Mouse (Mus musculus) thymus, adult 2 months (tissue): Measurements from ENCODE around the gene Wdhd1. TPM values are rescaled to one million over a fixed set of nuclear protein-coding genes. Genes with fewer than 3 reads are reported as not detected.
A peak's percentile ranks its signal among the peaks of the same experiment; 100 is the strongest.
"Not testable (repeated sequence)": the region's sequence is repeated elsewhere in the genome, so short reads cannot be mapped to it uniquely, and the experiment has no call there.

Source experiments
- DNase-seq: peaks from one replicate; pipeline ENCODE4 v3.0.0; 2021
- H3K27ac ChIP-seq: fragments of 200-500 bp; 2 replicates; pipeline ENCODE4 v1.5.1; 2012; ENCODE audit warnings: low read length, control low read depth; ENCODE audit not compliant: control insufficient read depth, insufficient read depth
- H3K27me3 ChIP-seq: fragments of 200-500 bp; 2 replicates; pipeline ENCODE4 v1.6.1; 2012; ENCODE audit warnings: mild to moderate bottlenecking, low read length, moderate library complexity, mixed read lengths; ENCODE audit not compliant: control insufficient read depth, insufficient read depth
- H3K36me3 ChIP-seq: fragments of 200-500 bp; 2 replicates; pipeline ENCODE4 v1.6.1; 2012; ENCODE audit warnings: mild to moderate bottlenecking, low read length, moderate library complexity; ENCODE audit not compliant: control insufficient read depth, insufficient read depth
- H3K4me1 ChIP-seq: fragments of 200-500 bp; replicated peaks from 2 replicates; pipeline ENCODE4 v1.6.1; 2012; ENCODE audit warnings: low read length; ENCODE audit not compliant: control insufficient read depth, insufficient read depth
- H3K4me3 ChIP-seq: fragments of 200-500 bp; 2 replicates; pipeline ENCODE4 v1.5.1; 2012; ENCODE audit warnings: mild to moderate bottlenecking, low read length, control low read depth, moderate library complexity; ENCODE audit not compliant: control insufficient read depth, insufficient read depth
- CTCF ChIP-seq: fragments of 200-500 bp; IDR thresholded peaks from 2 replicates; pipeline ENCODE4 v1.5.1; 2012; ENCODE audit warnings: mild to moderate bottlenecking, control low read depth, low read length, moderate library complexity, borderline replicate concordance; ENCODE audit not compliant: control insufficient read depth, poor library complexity, insufficient read depth; ENCODE audit errors: extremely low read depth
- POLR2A ChIP-seq: fragments of 200-500 bp; IDR thresholded peaks from 2 replicates; pipeline ENCODE4 v1.6.1; 2012; ENCODE audit warnings: mild to moderate bottlenecking, low read length, control low read depth, moderate library complexity; ENCODE audit not compliant: control insufficient read depth, poor library complexity, insufficient read depth; ENCODE audit errors: extremely low read depth
- WGBS: fragments of 180-500 bp; shearing (Covaris S2); methylation state at CpG from one replicate; pipeline ENCODE4 v1.1.7; 2018; 5-methylcytosine and 5-hydroxymethylcytosine counted together
- polyA plus RNA-seq: library from polyadenylated mRNA; depleted of rRNA; stranded (reverse); fragments of >200 nt; gene quantifications from 2 replicates; pipeline ENCODE4 v1.2.3, GENCODE M21; 2012; rRNA removed

Gene Wdhd1
- polyA plus RNA-seq: 7.7 and 9.9 TPM in 2 replicates

GRCm38 (mm10) chr14:47276637-47277393 is at the start of gene Wdhd1, which contains the start of gene Socs4:
Wdhd1 (minus strand) TSS chr14:47276857.
Socs4 (plus strand) TSS chr14:47276931.
- under 1% methylated on average over 77 of the region's 77 CpGs for WGBS
- TF ChIP-seq POLR2A (peak; percentile 84), CTCF (peak; percentile 62; the same call in 1 of the 2 replicates)

GRCm38 (mm10) chr14:47325965-47326761 is 49.5 kb upstream of the Wdhd1 start:
- no peak overlapping the region for H3K4me3 ChIP-seq
- no peaks in the 10 kb centered on the region for H3K27me3 ChIP-seq
- no peak for DNase-seq
- TF ChIP-seq POLR2A: no peak
- no peak for TF ChIP-seq CTCF
- H3K36me3 ChIP-seq: no peaks in the 10 kb centered on the region
- WGBS: 92% methylated on average over 9 of the region's 9 CpGs
- no peaks in the 10 kb centered on the region for H3K4me1 ChIP-seq
- no peak overlapping the region for H3K27ac ChIP-seq

More at GRCm38 (mm10) chr14:47276637-47277393, at the start of gene Wdhd1, which contains the start of gene Socs4:
- peak within 1 kb of the TSS; percentile 95 for H3K4me3 ChIP-seq
- H3K36me3 ChIP-seq: 0 out of 2 replicates have a peak, but pooled peaks cover 3% of the 10 kb centered on the region
- no peaks in the 10 kb centered on the region for H3K27me3 ChIP-seq
- H3K4me1 ChIP-seq: peaks cover 3% of the 10 kb centered on the region
- peak within 1 kb of the TSS; percentile 49 for H3K27ac ChIP-seq
- peak; percentile 97 for DNase-seq

- not testable (repeated sequence) for H3K4me3 ChIP-seq, DNase-seq, H3K27ac ChIP-seq, H3K27me3 ChIP-seq, H3K4me1 ChIP-seq
- peaks cover 26% of the 10 kb centered on the region for H3K36me3 ChIP-seq
- WGBS: 95% methylated on average over 7 of the region's 8 CpGs
Observed at GRCm38 (mm10) chr14:47321581-47321980, 44.9 kb upstream of the Wdhd1 start.

- Histone ChIP-seq H3K27me3 (no peaks in the 10 kb centered on the region), H3K4me1 (no peaks in the 10 kb centered on the region), H3K4me3 (no peak overlapping the region), H3K27ac (no peak overlapping the region), H3K36me3 (peaks cover 36% of the 10 kb centered on the region)
- no peak for DNase-seq
- WGBS: 93% methylated on average over 5 of the region's 5 CpGs
- TF ChIP-seq POLR2A (no peak), CTCF (no peak)
Observed at GRCm38 (mm10) chr14:47319362-47319761, 42.7 kb upstream of the Wdhd1 start.

GRCm38 (mm10) chr14:47310342-47311181 is 33.9 kb upstream of the Wdhd1 start:
- peaks cover 63% of the 10 kb centered on the region for H3K36me3 ChIP-seq
- WGBS: 98% methylated on average over 18 of the region's 18 CpGs
- H3K4me3 ChIP-seq: no peak overlapping the region
- no peak for DNase-seq
- H3K27me3 ChIP-seq: no peaks in the 10 kb centered on the region
- TF ChIP-seq CTCF (no peak), POLR2A (no peak)
- H3K4me1 ChIP-seq: no peaks in the 10 kb centered on the region
- no peak overlapping the region for H3K27ac ChIP-seq

- no peak overlapping the region for H3K4me3 ChIP-seq
- WGBS: 95% methylated on average over 1 of the region's 1 CpGs
- no peaks in the 10 kb centered on the region for H3K4me1 ChIP-seq
- TF ChIP-seq POLR2A (no peak), CTCF (no peak)
- DNase-seq: no peak
- H3K27me3 ChIP-seq: no peaks in the 10 kb centered on the region
- H3K27ac ChIP-seq: no peak overlapping the region
- H3K36me3 ChIP-seq: peaks cover 50% of the 10 kb centered on the region
Observed at GRCm38 (mm10) chr14:47309061-47309460, 32.4 kb upstream of the Wdhd1 start.
